Mouse (Mus musculus): ENCODE results near the gene Gnmt.
"Not testable (repeated sequence)": the region's sequence is repeated elsewhere in the genome, so short reads cannot be mapped to it uniquely, and the experiment has no call there.

The Gnmt gene

GRCm38 (mm10) chr17:46728904-46729318 is at the start of gene Gnmt:
Gene Gnmt (minus strand): TSS chr17:46729168.
- DNase-seq, result peak; percentile 90

DNA sequence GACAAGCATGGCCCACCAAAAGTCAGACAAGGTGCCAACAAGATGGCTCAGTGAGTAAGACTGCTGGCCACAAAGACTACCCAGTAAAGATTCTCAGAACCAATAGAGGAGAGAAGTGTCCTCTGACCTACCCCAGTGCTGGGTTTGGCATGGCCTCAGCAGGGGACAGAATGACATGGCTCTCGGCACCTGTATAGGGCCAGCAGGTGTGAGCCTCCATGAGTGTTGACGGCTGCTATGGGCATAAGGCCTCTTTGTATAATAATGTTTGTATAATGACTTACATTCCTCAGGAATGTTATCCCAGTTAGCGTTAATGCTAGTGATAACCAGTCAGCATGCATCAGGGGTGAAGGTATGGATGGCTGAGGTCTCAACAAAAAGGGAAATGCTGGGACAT is 47.1 kb upstream of the Gnmt start:
- DNase-seq, result no peak

DNA sequence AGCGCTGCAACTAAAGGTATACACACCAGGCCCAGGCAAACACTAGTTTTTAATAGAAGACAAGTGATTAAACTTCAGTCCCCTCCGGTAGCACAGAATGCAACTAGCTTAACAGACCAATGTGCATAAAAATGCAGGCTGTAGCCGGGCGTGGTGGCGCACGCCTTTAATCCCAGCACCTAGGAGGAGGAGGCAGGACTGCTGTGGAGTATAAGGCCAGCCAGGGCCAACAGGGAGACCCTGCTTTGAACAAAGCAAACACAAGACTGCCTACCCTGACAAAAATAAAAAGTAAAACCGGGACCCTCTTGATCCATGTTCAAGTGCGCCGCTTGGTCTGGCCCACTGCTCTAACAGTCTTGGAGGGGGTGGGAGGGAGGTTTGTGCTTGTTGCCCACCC is 46.1 kb upstream of the Gnmt start:
- DNase-seq, result no peak

DNA sequence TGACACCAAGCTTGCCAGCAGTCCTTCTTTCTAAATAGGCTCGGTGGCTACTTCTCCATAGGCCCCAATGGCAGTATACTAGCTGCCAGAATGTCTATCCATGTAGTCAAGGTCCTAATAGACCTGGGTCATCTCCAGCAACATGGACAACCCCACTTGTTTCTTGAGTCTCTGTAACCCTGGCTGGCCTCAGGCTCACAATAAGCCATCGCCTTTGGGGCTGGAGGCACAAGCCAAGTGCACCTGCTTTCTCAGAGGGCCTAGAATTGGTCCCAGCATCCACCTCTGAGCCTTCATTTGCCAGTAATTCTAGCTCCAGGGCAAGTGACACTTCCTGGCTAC is 45.1 kb upstream of the Gnmt start:
- DNase-seq, result no peak

DNA sequence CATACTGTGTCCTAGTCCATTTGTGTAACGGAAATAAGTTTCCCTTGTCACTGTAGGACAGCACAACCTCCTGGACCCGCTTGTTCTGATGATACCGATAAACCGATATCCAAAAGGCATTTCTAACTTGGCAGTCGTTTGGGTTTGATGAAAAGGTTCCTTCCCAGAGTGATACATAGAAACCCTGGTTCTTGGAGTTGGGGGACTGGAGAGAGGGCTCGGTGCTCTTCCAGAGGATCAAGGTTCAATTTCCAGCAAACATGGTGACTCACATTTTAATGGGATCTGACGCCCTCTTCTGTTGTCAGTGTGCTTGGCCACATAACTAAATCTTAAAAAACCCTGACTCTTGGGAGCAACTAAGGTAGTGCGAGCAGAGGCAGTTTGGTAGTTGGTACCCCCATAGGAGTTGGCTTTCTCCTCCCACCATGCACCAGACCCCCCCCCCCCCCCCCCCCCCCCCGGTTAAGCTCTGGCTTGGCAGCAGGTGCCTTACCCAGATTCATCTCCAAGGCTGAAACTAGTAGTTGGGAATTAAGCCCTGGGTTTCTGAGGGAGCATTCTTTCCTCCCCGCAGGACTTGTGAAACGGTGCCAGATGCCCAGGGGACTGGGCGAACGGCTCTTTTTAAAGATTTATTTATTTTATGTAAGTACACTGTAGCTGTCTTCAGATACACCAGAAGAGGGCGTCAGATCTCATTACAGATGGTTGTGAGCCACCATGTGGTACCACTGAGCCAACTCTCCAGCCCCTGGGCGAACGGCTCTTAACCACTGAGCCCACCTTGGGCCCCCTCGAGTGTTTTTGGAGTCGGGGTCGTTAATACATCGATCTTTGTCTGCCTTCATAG is 44.5 kb upstream of the Gnmt start:
- peak; percentile 24 for DNase-seq

DNA sequence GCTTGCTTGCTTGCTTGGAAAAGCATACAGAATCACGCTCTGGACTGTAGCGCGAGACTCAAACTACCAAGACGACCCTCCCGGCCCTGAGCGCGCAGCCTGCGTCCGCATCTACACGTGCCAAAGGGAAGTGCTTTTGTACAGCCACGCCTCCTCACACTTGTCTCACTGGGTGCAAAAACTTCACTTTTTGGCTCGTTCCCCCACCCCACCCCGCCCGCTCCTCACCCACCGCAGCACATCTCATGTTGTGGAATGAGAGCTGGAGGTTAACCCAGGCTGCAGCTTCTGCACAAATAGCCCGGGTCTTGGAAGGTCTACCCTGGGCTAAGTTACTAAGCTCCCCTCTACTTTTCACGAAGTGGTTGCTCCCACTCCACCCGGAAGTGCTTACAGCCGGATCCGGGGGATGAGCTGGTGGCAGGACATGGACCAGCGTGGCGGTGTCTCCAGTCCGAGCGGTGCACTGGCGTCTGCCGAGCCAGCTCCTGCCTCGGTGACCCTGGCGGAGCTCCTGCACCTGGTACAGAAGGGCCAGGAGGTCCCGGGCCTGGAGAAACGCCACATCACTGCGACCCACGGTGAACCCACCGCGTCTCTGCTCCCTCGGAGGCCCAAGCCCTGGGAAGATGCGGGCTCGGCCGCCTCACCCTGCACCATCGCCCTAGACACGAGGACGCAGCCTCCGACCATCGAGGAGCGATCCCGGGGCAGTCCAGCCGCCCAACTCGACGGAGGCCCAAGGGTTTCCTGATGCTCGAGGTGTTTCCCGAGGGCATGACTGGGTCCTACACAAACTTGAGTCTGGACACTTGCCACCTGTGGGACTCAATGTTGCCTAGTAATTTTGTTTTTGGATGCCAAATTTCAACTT is 43.7 kb upstream of the Gnmt start, which contains the start of gene 2310039H08Rik:
Gene 2310039H08Rik (plus strand): TSS at position 232 of the 874 bp plus-strand sequence.
- DNase-seq, result peak; percentile 89

DNA sequence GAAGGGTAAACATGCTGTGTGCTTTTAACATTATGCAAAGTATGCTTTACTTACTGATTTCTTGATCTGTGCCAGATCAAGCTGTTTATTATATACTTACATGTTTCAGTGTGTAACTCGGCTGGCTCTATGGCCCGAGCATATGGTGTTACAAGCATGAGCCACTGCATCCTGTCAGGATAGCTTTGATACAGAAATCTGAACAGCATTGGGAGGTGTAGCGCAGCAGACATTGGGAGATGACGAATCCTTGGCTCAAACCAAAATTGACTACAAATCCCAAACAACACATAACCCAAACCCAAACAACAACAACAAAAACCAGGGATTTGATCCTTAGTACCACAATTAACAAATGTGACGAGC is 43.1 kb upstream of the Gnmt start:
- no peak for DNase-seq

DNA sequence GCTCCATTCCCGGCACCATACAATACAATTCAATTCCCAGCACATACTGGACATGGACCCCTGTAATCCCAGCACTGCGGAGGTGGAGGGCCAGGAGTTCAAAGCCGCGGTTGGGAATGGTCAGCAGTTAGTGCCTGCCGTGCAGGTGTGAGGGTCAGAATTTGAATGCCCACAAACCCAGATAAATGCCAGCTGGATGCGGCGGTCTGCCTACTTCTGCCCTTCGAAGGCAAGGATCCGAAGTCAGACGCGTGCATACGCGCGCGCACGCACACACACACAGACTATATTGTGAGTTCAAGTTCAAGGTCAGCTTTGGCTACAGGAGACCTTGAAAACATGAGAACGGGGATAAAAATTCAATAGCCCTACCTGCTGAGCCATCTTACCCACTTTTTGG is 42.6 kb upstream of the Gnmt start:
- DNase-seq, result no peak

DNA sequence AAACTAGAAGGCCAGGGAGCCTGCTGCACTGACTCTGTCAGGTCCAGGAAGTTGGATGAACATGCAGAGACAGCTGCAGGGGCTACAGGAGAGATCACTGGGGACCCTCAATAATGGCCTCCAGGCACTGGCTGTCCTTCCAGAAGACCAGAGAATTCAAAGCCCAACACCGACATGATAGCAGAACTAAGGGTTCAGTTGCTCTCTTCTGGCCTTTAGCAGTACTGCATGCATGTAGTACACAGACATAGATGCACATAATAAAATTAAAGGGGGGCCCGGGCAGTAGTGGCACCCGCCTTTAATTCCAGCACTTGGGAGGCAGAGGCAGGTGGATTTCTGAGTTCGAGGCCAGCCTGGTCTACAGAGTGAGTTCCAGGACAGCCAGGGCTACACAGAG is 42.1 kb upstream of the Gnmt start:
- no peak for DNase-seq

- no peak for DNase-seq
Measured at GRCm38 (mm10) chr17:46770546-46770945, 41.6 kb upstream of the Gnmt start.

GRCm38 (mm10) chr17:46767868-46768267 is 38.9 kb upstream of the Gnmt start:
- no peak for DNase-seq

GRCm38 (mm10) chr17:46764916-46765315 is 35.9 kb upstream of the Gnmt start:
- not testable (repeated sequence) for DNase-seq

DNA sequence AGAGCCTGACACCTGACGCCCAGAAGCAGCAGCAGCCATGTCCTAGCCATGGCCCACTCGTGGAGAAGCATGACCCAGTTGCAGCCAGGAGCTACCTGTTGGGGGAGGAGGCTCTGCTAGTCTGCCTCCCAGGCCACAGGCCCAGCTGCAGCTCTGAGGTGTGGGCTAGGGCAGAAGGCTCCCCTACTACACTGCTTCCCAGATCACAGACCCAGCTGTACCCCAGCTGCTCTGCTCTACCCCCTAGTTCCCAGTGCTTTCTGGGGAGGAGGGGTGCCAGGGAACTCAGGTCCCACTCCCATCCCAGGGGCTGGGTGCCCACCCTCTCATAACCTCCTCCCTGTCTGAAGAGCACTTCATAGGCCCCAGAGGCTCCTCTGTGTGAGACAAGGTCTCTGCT is 34.6 kb upstream of the Gnmt start, which contains the start of gene Ptcra:
Gene Ptcra (minus strand): TSS at position 169 of the 400 bp plus-strand sequence.
- no peak for DNase-seq

- DNase-seq, result no peak
Measured at GRCm38 (mm10) chr17:46758753-46759152, 29.8 kb upstream of the Gnmt start.

GRCm38 (mm10) chr17:46751794-46752556 is 23.0 kb upstream of the Gnmt start, which contains the start of gene Cnpy3:
Gene Cnpy3 (minus strand): TSS chr17:46752214.
- DNase-seq, result peak; percentile 95

DNA sequence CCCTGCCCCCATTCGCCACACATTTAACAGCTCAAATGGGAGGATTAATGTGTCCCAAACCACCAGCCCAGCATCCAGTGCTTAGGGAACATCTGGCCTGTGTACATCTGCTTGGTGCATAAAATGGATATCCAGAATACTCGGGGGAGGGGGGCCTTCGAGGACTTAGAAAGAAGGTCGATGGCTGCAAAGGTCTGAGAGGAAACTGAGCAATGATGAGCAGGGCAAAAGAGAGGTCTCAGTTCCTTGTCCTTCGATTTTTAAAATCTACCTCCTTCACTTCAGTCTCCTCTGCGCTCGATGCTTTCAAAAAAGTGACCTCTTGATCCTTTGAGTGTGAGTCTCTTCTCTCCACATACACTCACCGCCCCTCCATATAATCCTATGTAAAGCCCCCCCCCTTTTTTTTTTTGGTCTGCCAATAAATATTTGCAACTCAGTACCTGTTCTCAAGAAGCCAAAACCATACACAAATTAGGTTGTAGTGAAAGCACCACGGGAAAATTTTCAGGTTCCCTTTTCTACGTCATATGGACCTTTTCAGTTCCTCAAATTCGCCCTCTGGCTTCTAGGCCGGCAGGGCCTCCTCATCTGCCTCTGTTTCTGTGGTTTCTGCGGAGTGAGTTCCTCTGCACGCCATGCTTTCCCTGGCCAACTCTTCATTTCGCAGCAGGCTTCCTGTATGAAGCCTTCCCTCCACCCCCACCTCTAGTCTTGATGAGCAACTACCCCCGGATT is 22.3 kb upstream of the Gnmt start:
- DNase-seq, result no peak

DNA sequence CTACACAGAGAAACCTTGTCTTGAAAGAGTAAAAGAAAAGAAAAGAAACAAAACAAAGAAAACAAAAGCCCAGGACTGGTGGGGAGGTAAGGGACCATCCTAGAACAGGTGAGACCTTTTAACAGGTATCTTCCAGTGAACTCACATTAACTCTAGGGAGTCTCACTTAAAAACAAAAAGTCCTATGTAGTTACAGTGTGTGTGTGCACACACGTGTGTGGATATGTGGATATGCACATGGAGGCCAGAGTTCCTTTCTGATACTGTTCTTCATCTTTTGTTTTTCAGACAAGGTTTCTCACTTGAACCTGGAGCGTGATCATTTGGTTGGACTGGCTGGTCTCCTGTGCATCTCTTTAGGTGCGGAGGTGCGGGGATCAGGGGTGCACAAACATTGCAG is 21.6 kb upstream of the Gnmt start:
- no peak for DNase-seq

DNA sequence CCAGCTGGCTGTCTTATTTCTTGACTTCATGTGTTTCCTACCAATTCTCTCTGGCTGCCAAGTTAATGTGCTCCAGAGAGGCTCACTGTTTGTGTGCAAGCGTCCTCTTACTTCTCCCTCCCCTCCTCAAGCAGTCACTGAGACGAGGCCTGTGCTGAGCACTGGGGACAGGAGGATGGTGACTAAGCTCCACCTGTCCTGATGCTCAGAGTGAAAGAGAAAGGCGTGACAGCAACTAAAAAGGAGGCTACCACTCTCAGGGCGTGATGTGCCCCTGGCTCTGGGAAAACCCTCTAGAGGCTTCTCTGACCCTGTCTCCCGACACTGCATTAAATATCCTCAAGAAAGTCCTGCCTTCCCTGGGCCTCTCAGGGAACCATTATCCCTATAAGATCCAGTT is 20.3 kb upstream of the Gnmt start:
- DNase-seq, result no peak

- no peak for DNase-seq
Measured at GRCm38 (mm10) chr17:46747806-46748205, 18.8 kb upstream of the Gnmt start.

GRCm38 (mm10) chr17:46747234-46747633 is 18.3 kb upstream of the Gnmt start:
- no peak for DNase-seq

- no peak for DNase-seq
Measured at GRCm38 (mm10) chr17:46745506-46745905, 16.5 kb upstream of the Gnmt start.

DNA sequence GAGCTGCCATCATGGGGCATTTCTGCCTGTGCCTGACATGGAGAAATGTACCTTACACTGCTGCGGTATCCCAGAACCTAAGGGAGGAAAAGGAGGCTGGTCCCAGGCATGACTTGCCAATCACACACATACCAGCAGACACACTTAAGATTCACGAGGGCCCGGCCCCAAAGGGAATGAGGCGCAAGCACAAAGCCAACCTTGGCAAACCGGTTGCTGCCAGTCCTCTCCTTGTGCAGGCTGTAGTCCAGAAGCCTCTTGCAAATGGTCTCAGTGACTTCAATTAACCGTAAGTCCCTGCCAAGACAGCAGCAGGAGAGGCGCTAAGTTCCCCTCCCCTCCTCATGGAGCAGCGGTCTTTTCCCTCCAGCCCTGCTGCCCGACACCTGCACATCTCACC is 14.0 kb upstream of the Gnmt start:
- DNase-seq, result no peak

Data from kidney, adult 18-20 months (tissue).